Mouse (Mus musculus) cerebellum, postnatal 36 days (tissue): ENCODE results near the gene Xpr1.
A peak's percentile ranks its signal among the peaks of the same experiment; 100 is the strongest.

Experiments
- DNase-seq, 2 experiments: peaks; one replicate each; pipeline ENCODE4 v3.0.0; 2021 to 2022; ENCODE audit warnings: mixed read lengths in 2 of 2

Xpr1 gene

DNA sequence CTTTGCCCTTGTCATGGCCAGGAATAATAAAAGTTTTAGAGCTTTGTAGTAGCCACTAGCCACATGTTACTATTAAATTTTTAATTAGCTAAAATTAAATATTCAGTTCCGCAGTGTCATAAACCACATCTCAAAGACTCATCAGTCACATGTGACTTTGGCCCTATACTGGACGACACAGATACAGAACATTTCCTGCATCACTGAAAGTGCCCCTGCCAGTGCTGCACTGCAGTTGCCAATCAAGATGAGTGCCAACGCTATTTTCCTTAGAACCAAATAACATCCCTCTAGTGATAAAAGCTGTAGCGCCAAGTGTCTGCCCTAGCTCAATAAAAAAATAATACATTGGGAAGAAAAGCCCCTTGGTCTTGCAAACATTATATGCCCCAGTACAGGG lies 17.2 kb downstream of the Xpr1 start:
- no peak for DNase-seq

DNA sequence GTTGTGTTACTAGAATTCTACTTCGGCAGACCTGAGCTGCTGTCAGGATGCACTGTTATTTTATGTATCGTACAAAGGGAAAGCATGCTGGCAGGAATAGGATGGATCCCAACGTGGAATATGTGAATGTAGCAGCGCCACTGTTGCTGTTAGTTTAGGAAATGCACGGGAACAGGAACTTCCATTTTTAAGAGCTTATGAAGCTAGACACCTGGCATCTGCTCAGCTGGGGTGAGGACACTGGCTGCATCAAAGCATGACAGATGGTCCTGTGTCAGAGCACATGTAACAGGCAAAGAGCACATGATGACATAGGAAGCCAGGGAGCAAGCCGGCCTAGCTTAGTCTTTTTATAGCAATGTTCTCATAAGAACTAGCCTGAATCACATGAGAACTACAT lies 22.4 kb downstream of the Xpr1 start:
- DNase-seq = peak in 1 of 2 experiments; percentile 11

DNA sequence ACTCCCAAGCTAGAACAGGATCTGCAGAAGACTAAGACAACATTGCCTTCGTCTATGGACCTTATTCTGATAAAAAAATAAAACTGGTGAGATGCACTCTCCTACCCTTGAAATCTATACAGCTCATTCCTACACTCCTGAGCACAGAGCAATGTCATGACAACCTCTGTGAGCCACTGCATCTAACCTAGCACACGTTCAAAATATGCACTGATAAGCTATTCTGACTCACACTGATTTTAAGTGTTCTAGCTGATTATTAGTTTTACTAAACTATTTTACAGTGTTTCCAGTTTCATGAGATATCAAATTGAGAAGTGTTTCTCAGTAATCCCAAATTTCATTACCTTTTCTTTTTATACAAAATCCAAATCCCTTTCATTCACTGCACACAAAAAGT lies 23.2 kb downstream of the Xpr1 start:
- no peak for DNase-seq

DNA sequence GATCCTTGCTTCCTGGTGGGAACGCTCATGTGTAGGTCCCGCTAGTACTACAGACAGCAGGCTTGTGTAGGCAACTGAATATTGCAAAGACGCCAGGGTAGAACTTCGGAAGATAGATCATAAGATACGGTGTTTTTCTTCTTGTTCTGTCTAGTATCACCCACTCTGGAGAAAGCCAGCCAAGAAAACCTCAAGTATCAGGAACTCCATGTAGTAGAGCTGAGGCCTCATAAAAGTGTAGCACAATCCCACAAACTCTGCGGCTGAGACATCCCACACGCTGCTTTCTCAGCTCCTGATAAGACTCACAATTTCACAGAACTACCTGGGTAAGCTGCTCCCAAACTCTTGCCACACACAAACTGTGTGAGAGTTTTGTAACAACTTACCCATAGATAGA lies 24.4 kb downstream of the Xpr1 start:
- no peak for DNase-seq

DNA sequence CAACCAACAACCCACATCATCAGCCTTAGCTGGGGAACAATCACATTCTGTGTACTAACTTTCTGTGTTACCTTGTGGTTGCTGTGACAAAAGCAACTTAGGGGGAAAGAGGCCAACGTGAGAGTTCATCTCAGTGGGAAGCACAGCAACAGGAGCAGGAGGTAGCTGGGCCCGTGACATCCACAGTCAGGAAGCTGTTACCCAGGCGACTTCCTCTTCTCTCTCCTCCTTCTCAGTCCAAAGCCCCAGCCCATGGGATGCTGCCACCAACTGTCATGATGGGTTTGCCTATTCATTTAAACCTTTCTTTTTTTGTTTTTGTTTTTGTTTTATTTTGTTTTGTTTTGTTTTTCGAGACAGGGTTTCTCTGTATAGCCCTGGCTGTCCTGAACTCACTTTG lies 25.7 kb downstream of the Xpr1 start:
- DNase-seq = no peak

DNA sequence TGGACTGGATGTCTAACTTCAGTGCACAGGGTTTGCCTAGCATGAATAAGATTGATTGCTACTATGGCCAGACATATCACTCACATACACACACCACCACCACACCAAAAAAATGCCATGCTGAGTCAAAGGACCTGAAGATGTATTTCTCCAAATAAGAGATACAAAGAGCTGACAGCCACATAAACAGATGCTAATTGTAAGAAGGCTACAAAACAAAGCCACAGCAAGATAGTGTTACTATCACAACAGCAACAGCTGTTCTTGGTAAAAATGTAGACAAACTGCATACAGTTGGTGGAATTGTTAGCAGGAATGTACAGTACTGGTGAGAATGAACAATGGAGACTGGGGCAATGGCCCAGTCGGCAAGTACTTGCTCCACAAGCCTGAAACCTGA lies 28.8 kb downstream of the Xpr1 start:
- no peak for DNase-seq

DNA sequence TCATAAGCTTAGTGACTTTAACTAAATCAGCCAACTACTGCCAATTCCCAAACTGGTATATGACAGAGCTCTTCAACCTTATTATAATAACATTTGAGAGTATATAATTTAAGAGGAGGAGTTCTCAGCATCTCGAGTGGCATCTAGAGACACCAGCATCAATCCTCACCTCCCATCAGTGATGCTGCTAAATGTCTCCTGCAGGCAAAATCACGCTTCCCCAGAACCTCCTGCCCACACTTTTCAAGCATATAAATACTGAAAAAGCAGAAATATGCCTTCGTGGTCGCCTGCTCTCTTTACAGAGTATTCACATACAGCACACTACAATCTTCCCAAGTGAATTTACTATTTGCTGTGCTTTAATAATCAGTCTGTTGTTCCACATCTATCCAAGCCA lies 30.7 kb downstream of the Xpr1 start:
- DNase-seq = no peak

DNA sequence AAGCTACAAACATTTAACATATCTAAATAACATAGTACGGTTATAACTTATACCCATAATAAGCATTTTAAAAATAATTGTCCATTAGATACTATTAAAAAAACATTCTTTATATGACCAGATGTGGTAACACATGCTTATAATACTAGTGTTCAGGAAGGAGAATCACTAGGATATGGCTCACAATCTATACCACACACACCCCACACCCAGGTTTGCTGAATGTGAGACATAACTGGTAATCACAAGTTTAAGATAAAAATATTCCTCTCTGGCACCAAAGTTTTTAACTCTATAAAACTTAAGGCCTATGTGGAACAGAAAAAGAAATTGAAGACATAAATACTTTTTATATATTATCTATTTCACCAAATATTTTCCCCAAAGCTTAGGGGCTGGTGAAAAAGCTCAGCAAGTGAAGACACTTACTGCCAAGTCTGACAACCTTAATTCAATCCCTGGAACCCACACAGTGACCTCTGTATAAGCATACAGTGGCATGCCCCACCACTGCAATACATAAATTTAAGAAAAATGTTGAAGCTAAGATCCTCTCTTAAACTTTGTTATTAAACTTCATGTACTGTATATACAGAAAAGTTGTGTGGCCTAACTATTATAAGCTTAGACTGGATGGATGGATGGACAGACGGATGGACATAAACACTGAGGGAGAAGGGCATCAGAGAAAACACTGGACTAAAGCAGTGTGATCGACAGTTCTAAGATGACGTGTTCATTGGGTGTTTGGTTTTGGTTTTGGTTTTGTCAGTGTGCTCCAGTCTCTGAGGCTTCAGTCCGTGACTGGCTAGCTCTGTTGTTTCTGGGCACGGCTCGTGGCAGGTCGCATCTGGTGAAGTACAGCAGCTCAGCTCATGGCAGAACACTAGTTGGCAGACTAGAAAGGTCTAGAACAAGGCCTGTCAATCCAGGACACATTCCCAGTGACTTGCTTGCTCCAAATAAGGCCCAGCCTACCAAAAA lies 33.6 kb downstream of the Xpr1 start:
- no peak for DNase-seq

DNA sequence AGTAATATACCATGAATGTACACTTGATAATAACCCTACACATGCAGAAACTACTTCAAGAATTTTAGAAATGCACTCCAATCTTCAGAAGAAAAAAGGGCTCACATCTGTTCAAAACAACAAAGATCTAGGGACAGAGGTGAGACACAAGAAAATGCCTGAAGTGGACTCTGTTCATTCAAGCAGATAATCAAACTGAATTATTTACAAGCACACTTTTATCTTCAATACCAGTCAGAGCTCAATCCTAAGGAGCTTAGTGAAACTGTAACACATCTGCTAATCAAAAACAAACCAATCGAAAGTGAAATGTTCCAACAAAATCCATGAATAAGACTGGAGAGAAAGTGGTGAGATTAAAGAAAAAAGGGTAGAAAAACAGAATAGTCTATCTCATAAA lies 35.3 kb downstream of the Xpr1 start:
- no peak for DNase-seq

DNA sequence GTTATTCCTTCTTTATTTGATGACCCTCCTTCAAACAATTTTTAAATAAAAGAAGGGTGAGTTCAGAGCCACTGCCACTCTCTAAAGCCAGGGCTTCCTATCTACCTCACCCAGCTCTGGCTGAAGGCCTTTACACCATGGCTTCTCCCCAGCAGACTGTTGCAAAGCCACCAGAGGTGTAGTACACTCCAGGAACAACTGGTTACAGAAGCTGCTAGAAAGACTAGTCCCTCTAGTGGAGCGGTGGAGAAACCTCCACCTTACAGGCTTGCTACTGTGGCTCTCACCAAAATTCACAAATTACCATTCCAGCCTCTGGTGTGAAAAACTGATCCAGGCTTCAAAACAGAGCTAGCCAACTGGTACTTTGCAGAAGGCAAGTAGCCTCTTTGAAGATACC lies 37.9 kb downstream of the Xpr1 start:
- no peak for DNase-seq

DNA sequence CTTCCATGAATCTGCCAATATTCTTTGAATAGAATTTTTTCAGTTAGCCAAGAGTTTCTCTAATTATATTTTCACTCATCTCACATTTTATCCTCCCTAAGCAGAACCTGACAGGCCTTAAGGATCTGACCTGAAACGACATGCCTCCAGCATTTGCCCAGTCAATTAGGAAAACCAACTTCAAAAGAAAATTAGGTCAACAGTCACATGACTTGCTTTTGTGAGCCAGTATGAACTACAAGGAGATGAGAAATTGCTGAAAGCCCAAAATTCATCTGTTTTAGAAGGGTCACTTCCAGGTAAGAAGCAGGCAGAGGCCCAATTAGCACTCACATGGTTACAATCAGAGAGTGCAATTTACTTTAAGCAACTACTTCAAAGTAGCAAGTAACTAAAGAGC lies 44.4 kb downstream of the Xpr1 start:
- DNase-seq = no peak

DNA sequence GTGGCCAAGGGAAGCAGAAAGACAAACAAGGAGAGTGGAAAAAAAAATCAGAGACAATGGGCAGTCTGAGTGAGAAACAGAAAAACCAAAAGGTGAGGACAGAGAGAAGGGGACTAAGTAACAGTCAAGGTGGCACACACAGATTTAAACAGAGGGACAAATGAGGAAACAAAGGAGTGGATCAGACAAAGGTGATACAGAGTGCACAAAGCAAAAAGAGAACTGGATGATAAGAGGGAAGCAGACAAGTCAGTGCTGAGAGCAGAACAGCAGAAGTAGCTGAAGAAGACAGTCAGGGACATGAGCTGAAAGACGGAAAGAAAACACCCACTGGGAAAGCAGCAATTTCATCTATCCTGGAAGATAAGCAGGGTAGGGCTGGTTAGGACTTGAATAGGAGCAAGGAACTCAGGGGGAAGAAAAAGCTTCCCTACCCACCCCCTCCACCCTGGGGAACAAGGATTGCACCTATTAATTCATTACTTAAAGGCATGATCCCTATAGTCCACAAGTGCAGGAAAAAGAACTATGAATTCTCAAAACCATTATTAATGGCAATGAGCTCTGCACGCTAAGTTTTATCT lies 47.0 kb downstream of the Xpr1 start:
- DNase-seq = no peak

DNA sequence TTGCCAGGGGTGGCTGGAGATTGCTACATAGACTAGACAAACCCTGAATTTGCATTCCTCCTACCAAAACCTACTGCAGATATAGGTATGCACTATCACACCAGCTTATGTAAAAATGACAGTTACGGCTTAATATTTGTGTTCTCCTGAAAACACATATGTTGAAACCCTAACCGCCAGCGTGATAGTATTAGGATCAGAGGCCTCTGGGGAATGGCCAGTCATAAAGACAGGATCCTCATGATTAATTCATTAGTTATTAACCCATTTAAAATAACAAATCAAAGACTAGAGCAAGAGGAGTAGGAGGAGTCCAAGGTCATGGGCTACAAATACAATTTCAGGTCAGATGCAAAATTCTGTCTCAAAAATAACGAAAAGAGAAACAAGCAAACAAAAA lies 50.8 kb downstream of the Xpr1 start:
- no peak for DNase-seq

DNA sequence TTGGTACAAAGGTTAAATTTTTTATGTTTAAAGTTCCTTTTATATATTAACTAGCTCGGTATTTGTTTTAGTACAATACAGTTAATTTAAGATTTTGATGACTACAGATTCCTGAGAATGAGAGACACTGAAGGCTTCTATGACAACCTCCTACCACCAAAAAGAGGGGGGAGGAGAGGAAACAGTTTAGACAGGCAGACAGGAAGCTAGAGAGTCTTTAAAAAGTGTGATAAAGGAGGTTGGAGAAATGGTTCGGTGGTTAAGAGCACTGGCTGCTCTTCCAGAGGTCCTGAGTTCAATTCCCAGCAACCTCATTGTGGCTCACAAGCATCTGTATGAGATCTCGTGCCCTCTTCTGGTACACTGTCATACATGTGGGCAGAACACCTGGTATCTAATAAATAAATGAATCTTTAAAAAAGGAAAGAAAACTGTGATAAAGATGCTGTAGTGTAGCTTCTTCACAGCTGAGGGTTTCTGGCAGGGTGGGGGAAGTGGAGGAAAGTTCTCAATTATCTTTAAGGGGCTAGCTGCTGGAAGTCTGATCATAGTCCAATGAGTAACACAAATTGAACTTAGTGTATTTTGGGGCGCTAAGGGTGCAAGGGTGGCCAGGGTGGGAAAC lies 55.6 kb downstream of the Xpr1 start:
- DNase-seq = no peak

DNA sequence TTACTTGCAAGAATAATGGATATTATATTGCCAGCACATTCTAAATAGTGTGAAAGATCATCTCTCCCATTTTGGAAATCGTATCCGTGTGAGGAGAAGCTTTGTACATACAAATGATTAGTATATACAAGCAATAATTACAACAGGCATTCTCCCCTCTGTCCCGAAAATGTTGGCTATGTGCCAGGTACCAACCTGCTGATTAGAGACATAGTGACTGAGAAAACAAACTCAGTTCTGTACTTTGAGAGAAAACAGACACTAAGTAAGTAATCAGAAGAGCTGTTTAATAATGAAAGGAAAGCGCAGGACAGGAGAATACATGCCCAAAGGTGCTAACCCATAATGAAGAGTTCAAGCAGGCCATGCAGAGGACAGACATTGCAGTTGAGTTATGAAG lies 64.1 kb downstream of the Xpr1 start:
- DNase-seq = peak in 1 of 2 experiments; percentile 12

DNA sequence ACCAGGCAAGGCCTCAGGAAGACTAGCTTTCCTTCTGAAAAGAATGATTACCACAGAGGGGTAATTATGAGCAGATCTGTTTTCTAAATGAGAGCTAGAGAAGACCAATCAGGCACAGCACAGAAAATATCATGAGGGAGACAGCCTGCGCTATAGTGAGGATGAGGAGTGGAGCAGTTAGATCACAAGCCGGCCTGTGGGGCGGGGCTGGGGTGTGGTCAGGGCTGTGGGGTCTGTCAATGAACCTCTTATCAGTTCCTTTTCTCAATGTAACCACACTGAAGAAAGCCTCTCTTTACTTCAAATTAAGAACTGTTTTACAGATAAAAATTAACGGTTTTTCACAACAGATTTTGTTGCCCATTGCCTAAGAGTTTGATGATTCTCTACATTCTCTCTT lies 65.7 kb downstream of the Xpr1 start:
- DNase-seq = no peak

DNA sequence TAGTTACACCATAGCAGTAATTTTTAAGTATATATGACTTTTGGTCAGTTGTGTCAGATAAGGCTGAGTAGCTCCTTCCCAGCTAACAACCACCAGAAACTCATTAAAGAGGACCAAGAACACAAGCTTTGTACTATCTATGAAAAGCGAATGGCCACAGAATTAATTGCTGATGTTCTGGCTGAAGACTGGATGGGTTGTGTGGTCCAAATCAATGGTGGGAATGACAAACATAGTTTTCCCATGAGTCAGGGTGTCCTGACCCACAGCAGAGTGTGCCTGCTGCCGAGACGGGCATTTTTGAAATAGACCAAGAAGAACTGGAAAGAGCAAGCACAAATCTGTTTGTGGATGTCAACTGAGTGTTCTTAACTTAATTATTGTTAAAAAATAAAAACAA lies 68.7 kb downstream of the Xpr1 start:
- no peak for DNase-seq

DNA sequence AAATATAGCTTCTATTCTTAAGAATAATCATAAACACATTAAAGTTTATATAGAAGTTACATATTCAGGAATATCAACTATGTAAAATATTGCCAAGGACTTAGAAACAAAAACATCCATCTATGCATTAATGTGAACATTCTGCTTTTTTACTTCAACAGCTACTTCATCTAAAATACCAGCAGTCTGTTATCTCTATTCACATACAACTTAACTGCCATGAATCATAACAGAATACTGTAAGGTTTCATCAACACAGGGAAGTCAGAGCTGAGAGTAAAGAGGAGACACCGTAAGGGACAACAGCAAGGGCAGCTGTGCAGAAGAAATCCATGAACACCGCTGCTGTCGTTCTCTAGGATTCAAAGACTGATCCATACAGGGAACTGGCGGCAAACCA lies 69.9 kb downstream of the Xpr1 start:
- DNase-seq = no peak

DNA sequence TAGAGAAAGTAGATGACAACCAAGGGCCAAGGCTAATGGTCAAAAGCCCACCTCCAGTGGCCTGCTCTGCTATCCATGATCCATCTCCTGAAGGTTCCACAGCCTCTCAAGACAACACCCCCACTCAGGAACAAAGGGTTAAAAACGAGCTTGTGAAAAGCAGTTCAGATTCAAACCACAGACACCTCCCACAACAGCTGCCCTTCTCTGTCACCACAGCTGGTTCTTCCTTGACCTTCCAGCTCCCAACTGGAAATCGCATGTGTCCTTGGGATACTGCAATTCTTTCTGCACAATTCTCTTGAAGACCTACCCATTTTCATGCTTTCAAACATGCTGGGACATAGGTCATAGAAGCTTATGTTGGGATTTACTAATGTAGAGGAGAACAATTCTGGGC lies 73.2 kb downstream of the Xpr1 start:
- DNase-seq = no peak

DNA sequence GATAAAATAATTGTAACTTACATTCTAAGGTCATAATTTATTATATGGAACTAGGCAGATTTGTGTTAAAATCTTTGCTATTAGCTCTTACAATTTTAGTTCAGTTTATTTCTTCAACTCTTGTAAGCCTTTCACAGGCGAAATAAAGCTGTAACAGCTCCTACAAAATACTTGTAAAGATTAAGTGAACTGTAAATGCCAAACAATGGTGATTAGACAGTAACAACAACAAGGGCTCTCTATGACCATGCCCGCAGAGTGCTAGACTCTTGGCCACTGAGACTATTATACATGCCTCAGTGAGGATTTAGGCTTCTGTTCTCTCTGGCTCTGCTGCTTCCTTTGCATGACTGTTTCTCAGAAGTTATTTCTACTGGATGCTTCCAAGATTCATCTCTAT lies 77.6 kb downstream of the Xpr1 start:
- no peak for DNase-seq

DNA sequence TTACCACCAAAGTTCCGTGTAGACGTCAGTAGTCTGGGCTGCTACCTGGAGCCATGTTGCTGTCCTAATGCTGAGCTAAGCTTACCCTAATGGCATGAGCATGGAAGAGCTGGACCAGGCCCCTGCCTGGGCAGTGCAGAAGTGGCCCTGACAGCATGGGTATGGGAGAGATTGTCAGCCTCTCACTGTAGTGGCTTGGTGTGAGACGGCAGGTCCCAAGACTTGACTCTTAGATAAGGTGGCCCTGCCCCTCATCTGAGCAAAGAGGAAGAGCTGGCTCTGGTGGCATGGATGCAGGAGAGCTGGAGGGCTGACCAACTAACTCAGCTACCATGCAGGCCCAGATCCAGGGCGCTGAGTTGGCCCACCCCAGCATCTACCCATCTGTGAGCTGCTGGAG lies 79.9 kb downstream of the Xpr1 start:
- DNase-seq = no peak

DNA sequence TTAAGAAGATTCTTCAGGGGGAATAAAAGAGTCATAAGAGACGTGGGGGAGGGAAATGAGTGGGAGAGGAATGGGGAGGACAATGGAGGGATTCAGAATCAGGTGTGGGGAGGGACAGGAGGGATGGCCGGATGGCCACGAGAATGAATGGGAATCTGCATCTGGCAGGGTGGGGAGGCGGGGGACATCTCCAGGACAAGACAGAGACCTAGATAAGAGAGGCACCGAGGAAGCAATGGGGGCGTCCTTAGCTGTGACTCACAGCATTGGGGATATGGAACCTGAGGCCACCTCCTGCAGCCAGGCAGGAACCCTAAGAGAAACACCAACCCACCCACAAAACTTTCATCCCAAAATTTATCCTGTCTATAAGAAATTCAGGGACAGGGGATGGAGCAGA lies 81.3 kb downstream of the Xpr1 start:
- no peak for DNase-seq

DNA sequence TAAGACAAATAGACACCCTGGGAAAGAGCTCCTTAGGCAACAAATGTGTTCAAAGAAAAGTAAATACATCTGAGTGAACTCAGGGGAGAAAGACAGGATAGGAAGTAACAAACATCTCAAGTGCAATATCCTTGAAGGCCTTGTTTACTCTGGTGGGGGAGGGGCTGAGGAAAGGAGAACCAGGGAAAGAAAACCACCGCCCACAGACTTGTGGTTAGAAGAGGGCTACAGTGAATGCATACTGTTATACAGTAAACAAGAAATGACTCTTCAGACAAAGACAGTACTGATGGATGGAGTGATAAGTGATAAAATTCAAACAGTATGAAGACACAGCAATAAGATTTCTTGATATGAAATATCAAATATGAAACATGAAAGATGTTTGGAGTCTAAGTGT lies 95.0 kb downstream of the Xpr1 start:
- DNase-seq = no peak
